Mouse (Mus musculus) CH12.LX (cell line): ENCODE measurements around the gene Omt2b. TPM values are rescaled to one million over a fixed set of nuclear protein-coding genes. Genes with fewer than 3 reads are reported as not detected.

Source experiments
- DNase-seq: peaks from one replicate; pipeline ENCODE4 v3.0.0-alpha.2; 2013; ENCODE audit errors: extremely low read depth
- H3K27ac ChIP-seq: 2 replicates; pipeline ENCODE4 v1.5.1; 2012; ENCODE audit warnings: low read depth, mild to moderate bottlenecking, control low read depth, moderate library complexity; ENCODE audit not compliant: insufficient read depth
- H3K27me3 ChIP-seq: replicated peaks from 2 replicates; pipeline ENCODE3; 2012; ENCODE audit warnings: inconsistent platforms
- H3K36me3 ChIP-seq, 2 experiments: replicated peaks in 1 of 2; 2 replicates each; pipeline versions ENCODE3 to v1.6.1; 2012; ENCODE audit warnings: inconsistent platforms in 1 of 2, low read length in 1 of 2, mild to moderate bottlenecking in 1 of 2, mixed read lengths in 1 of 2, moderate library complexity in 1 of 2; ENCODE audit not compliant: control insufficient read depth in 1 of 2, insufficient read depth in 1 of 2
- H3K4me1 ChIP-seq, 2 experiments: 2 replicates each; pipeline ENCODE4 v1.6.1; 2012; ENCODE audit warnings: inconsistent platforms in 1 of 2, moderate library complexity in 1 of 2; ENCODE audit not compliant: insufficient read depth in 2 of 2, control insufficient read depth in 1 of 2
- H3K4me2 ChIP-seq: 2 replicates; pipeline ENCODE4 v1.6.1; 2012; ENCODE audit warnings: low read depth, mild to moderate bottlenecking, control low read depth; ENCODE audit not compliant: poor library complexity, insufficient read depth, severe bottlenecking
- H3K4me3 ChIP-seq, 3 experiments: fragments of 150-350 bp in 1 of 3; sonication (generic) in 1 of 3; replicated peaks in 1 of 3; 2 replicates each; pipeline versions ENCODE3 to v1.5.1; 2011 to 2012; ENCODE audit warnings: low read depth in 2 of 3, low read length in 2 of 3, mild to moderate bottlenecking in 2 of 3, moderate library complexity in 2 of 3, control low read depth in 1 of 3, improper control_type of control experiment in 1 of 3, inconsistent platforms in 1 of 3, mixed read lengths in 1 of 3; ENCODE audit not compliant: poor library complexity in 1 of 3
- H3K79me2 ChIP-seq: replicated peaks from 2 replicates; pipeline ENCODE4 v1.6.1; 2012; ENCODE audit warnings: mild to moderate bottlenecking, moderate library complexity; ENCODE audit not compliant: control insufficient read depth, poor library complexity, insufficient read depth, severe bottlenecking; ENCODE audit errors: extremely low read depth
- H3K9ac ChIP-seq: 2 replicates; pipeline ENCODE4 v1.6.1; 2012; ENCODE audit warnings: low read depth, mild to moderate bottlenecking, control low read depth, moderate library complexity; ENCODE audit not compliant: insufficient read depth
- H3K9me3 ChIP-seq: replicated peaks from 2 replicates; pipeline ENCODE3; 2012; ENCODE audit warnings: low read length, inconsistent platforms, mixed read lengths
- ELF1 ChIP-seq: IDR thresholded peaks from 2 replicates; pipeline ENCODE4 v1.6.1; 2014; ENCODE audit warnings: low read depth, mild to moderate bottlenecking, inconsistent platforms, low read length, improper control_type of control experiment
- EP300 ChIP-seq: IDR thresholded peaks from 2 replicates; pipeline ENCODE4 v1.6.1; 2011; ENCODE audit warnings: low read length, improper control_type of control experiment
- JUN ChIP-seq: IDR thresholded peaks from 2 replicates; pipeline ENCODE4 v1.6.1; 2011; ENCODE audit warnings: low read depth, mild to moderate bottlenecking, low read length, improper control_type of control experiment, moderate library complexity; ENCODE audit not compliant: insufficient read depth
- MAZ ChIP-seq: IDR thresholded peaks from 2 replicates; pipeline ENCODE4 v1.6.1; 2012; ENCODE audit warnings: low read depth, mild to moderate bottlenecking, inconsistent platforms, low read length, improper control_type of control experiment, moderate library complexity
- MYC ChIP-seq: IDR thresholded peaks from 2 replicates; pipeline ENCODE4 v1.6.1; 2011; ENCODE audit warnings: low read depth, mild to moderate bottlenecking, improper control_type of control experiment, low read length
- NELFE ChIP-seq: IDR thresholded peaks from 2 replicates; pipeline ENCODE4 v1.6.1; 2011; ENCODE audit warnings: low read depth, low read length, improper control_type of control experiment
- RCOR1 ChIP-seq: conservative IDR thresholded peaks from 2 replicates; pipeline ENCODE4 v1.6.1; 2012; ENCODE audit warnings: low read depth, mild to moderate bottlenecking, inconsistent platforms, low read length, improper control_type of control experiment
- SIN3A ChIP-seq: IDR thresholded peaks from 2 replicates; pipeline ENCODE4 v1.6.1; 2012; ENCODE audit warnings: low read length, improper control_type of control experiment, inconsistent platforms
- TBP ChIP-seq: conservative IDR thresholded peaks from 2 replicates; pipeline ENCODE4 v1.6.1; 2011; ENCODE audit warnings: low read depth, low read length, improper control_type of control experiment
- TCF12 ChIP-seq: IDR thresholded peaks from 2 replicates; pipeline ENCODE4 v1.6.1; 2014; ENCODE audit warnings: low read depth, mild to moderate bottlenecking, inconsistent platforms, low read length, improper control_type of control experiment
- UBTF ChIP-seq: IDR thresholded peaks from 2 replicates; pipeline ENCODE4 v1.6.1; 2012; ENCODE audit warnings: low read depth, mild to moderate bottlenecking, inconsistent platforms, low read length, improper control_type of control experiment, moderate library complexity
- USF1 ChIP-seq: IDR thresholded peaks from 2 replicates; pipeline ENCODE4 v1.6.1; 2014; ENCODE audit warnings: low read depth, mild to moderate bottlenecking, inconsistent platforms, low read length, improper control_type of control experiment
- USF2 ChIP-seq: conservative IDR thresholded peaks from 2 replicates; pipeline ENCODE4 v1.6.1; 2011; ENCODE audit warnings: low read depth, low read length, improper control_type of control experiment
- ZC3H11A ChIP-seq: IDR thresholded peaks from 2 replicates; pipeline ENCODE4 v1.6.1; 2012; ENCODE audit warnings: low read depth, mild to moderate bottlenecking, inconsistent platforms, low read length, improper control_type of control experiment
- ZNF384 ChIP-seq: IDR thresholded peaks from 2 replicates; pipeline ENCODE4 v1.6.1; 2012; ENCODE audit warnings: low read depth, low read length, improper control_type of control experiment, inconsistent platforms
- dilution Hi-C: fragments of 300-500 bp; cut with MboI; formaldehyde crosslinking; loops from 2 replicates; pipeline ENCODE4 v1.14.3; 2020; ENCODE audit warnings: low sequenced_read_pairs; ENCODE audit not compliant: extremely low pct_unique_long_range_greater_than_20kb, extremely low pct_ligation_motif_present
- in situ Hi-C: fragments of 300-500 bp; cut with MboI; formaldehyde crosslinking; loops from 3 replicates; pipeline ENCODE4 v1.14.3; 2019; ENCODE audit warnings: low sequenced_read_pairs, low pct_ligation_motif_present, low pct_unique_long_range_greater_than_20kb, mixed read lengths
- polyA plus RNA-seq: library from polyadenylated mRNA; unstranded; fragments of >175 nt; gene quantifications from 2 replicates; pipeline ENCODE4 v1.2.1, GENCODE M21; 2012; ENCODE audit warnings: low read depth; ENCODE audit not compliant: insufficient read length
- total RNA-seq, 2 experiments: library from RNA; depleted of rRNA; stranded (reverse); fragments of 300-350 nt in 1 of 2; fragments of >200 nt in 1 of 2; gene quantifications; 2 replicates each; pipeline ENCODE4 v1.2.3; 2012 to 2014

Omt2b gene
- total and polyA plus RNA-seq, 3 experiments: not detected

GRCm38 (mm10) chr9:78378113-78378785 is 50.9 kb downstream of the Omt2b start, which contains the start of gene Ooep:
Gene Ooep (minus strand): TSS chr9:78378725.
- H3K9ac ChIP-seq: no peak within 1 kb of the TSS
- dilution Hi-C loops: no loop called here
- H3K27ac ChIP-seq: no peak within 1 kb of the TSS
- in situ Hi-C loops: no loop called here
- H3K4me1 ChIP-seq: no peaks in the 10 kb centered on the region
- H3K4me3 ChIP-seq: no peak within 1 kb of the TSS
- H3K36me3 ChIP-seq: no peaks in the 10 kb centered on the region
- no peaks in the 10 kb centered on the region for H3K79me2 ChIP-seq
- TF ChIP-seq NELFE: no peak
- no peak for TF ChIP-seq JUN
- no peak for TF ChIP-seq USF2
- no peak for TF ChIP-seq EP300
- no peak for TF ChIP-seq TBP
- TF ChIP-seq MYC: no peak
- TF ChIP-seq USF1: no peak
- TF ChIP-seq ZC3H11A: no peak
- no peak for TF ChIP-seq TCF12
- no peak for TF ChIP-seq MAZ
- no peak for TF ChIP-seq SIN3A
- TF ChIP-seq ZNF384: no peak
- TF ChIP-seq ELF1: no peak
- no peak for TF ChIP-seq RCOR1
- no peak for TF ChIP-seq UBTF
- no peak within 1 kb of the TSS; the same call in 1 of the 2 replicates for H3K4me2 ChIP-seq
- H3K9me3 ChIP-seq: no peaks in the 10 kb centered on the region
- peaks cover 43% of the 10 kb centered on the region for H3K27me3 ChIP-seq
- DNase-seq: no peak

Other genes with a start within 250 kb of the Omt2b start
- 18.3 and 20.8 TPM in 2 replicates for gene Fbxo9, start 218.5 kb upstream of the Omt2b start, total RNA-seq (2012; rRNA removed)
- gene Fbxo9, start 218.5 kb upstream of the Omt2b start, total RNA-seq (2014; rRNA removed): 24.2 and 25.5 TPM in 2 replicates
- 12.7 and 14.3 TPM in 2 replicates for gene Fbxo9, start 218.5 kb upstream of the Omt2b start, polyA plus RNA-seq
- gene Ick, start 218.4 kb upstream of the Omt2b start, total RNA-seq (2012; rRNA removed): 3.4 and 4.8 TPM in 2 replicates
- gene Ick, start 218.4 kb upstream of the Omt2b start, total RNA-seq (2014; rRNA removed): 4.5 and 5.0 TPM in 2 replicates
- gene Ick, start 218.4 kb upstream of the Omt2b start, polyA plus RNA-seq: 5.4 and 7.1 TPM in 2 replicates
- gene Gsta4, start 144.8 kb upstream of the Omt2b start, total RNA-seq (2012; rRNA removed): 0.50 and 0.85 TPM in 2 replicates
- not detected in 2 replicates for gene Gsta4, start 144.8 kb upstream of the Omt2b start, total RNA-seq (2014; rRNA removed)
- 0.47 and 1.2 TPM in 2 replicates for gene Gsta4, start 144.8 kb upstream of the Omt2b start, polyA plus RNA-seq
- gene Gsta1, start 96.9 kb upstream of the Omt2b start, total RNA-seq (2012; rRNA removed): not detected in 2 replicates
- gene Gsta1, start 96.9 kb upstream of the Omt2b start, total RNA-seq (2014; rRNA removed): not detected in 2 replicates
- gene Gsta1, start 96.9 kb upstream of the Omt2b start, polyA plus RNA-seq: not detected in 2 replicates
- gene Gm3776, start 70.5 kb upstream of the Omt2b start, total RNA-seq (2012; rRNA removed): not detected in 2 replicates
- not detected in 2 replicates for gene Gm3776, start 70.5 kb upstream of the Omt2b start, total RNA-seq (2014; rRNA removed)
- gene Gm3776, start 70.5 kb upstream of the Omt2b start, polyA plus RNA-seq: not detected in 2 replicates
- gene Gm10639, start 37.7 kb upstream of the Omt2b start, total RNA-seq (2012; rRNA removed): not detected in 2 replicates
- gene Gm10639, start 37.7 kb upstream of the Omt2b start, total RNA-seq (2014; rRNA removed): not detected in 2 replicates
- gene Gm10639, start 37.7 kb upstream of the Omt2b start, polyA plus RNA-seq: not detected in 2 replicates
- not detected in 2 replicates for gene Omt2a, start 12.8 kb upstream of the Omt2b start, total RNA-seq (2012; rRNA removed)
- gene Omt2a, start 12.8 kb upstream of the Omt2b start, total RNA-seq (2014; rRNA removed): not detected in 2 replicates
- gene Omt2a, start 12.8 kb upstream of the Omt2b start, polyA plus RNA-seq: not detected in 2 replicates
- gene Gsta2, start 28.2 kb downstream of the Omt2b start, total RNA-seq (2012; rRNA removed): not detected in 2 replicates
- not detected in 2 replicates for gene Gsta2, start 28.2 kb downstream of the Omt2b start, total RNA-seq (2014; rRNA removed)
- not detected in 2 replicates for gene Gsta2, start 28.2 kb downstream of the Omt2b start, polyA plus RNA-seq
- not detected in 2 replicates for gene Dppa5a, start 40.6 kb downstream of the Omt2b start, total RNA-seq (2012; rRNA removed)
- gene Dppa5a, start 40.6 kb downstream of the Omt2b start, total RNA-seq (2014; rRNA removed): not detected in 2 replicates
- gene Dppa5a, start 40.6 kb downstream of the Omt2b start, polyA plus RNA-seq: not detected in 2 replicates
- gene Ooep, start 51.1 kb downstream of the Omt2b start, total RNA-seq (2012; rRNA removed): not detected in 2 replicates
- gene Ooep, start 51.1 kb downstream of the Omt2b start, total RNA-seq (2014; rRNA removed): not detected in 2 replicates
- gene Ooep, start 51.1 kb downstream of the Omt2b start, polyA plus RNA-seq: not detected in 2 replicates
- not detected in 2 replicates for gene Ddx43, start 68.2 kb downstream of the Omt2b start, total RNA-seq (2012; rRNA removed)
- not detected in 2 replicates for gene Ddx43, start 68.2 kb downstream of the Omt2b start, total RNA-seq (2014; rRNA removed)
- not detected in 2 replicates for gene Ddx43, start 68.2 kb downstream of the Omt2b start, polyA plus RNA-seq
- not detected in 2 replicates for gene Cgas, start 115.6 kb downstream of the Omt2b start, total RNA-seq (2012; rRNA removed)
- not detected in 2 replicates for gene Cgas, start 115.6 kb downstream of the Omt2b start, total RNA-seq (2014; rRNA removed)
- not detected in 2 replicates for gene Cgas, start 115.6 kb downstream of the Omt2b start, polyA plus RNA-seq
- gene Mto1, start 120.6 kb downstream of the Omt2b start, total RNA-seq (2012; rRNA removed): 21.5 and 22.9 TPM in 2 replicates
- 21.5 and 22.5 TPM in 2 replicates for gene Mto1, start 120.6 kb downstream of the Omt2b start, total RNA-seq (2014; rRNA removed)
- 13.8 and 14.2 TPM in 2 replicates for gene Mto1, start 120.6 kb downstream of the Omt2b start, polyA plus RNA-seq
- 0.46 and 0.55 TPM in 2 replicates for gene Gm17324, start 121.2 kb downstream of the Omt2b start, total RNA-seq (2012; rRNA removed)
- gene Gm17324, start 121.2 kb downstream of the Omt2b start, total RNA-seq (2014; rRNA removed): not detected in 2 replicates
- not detected in 2 replicates for gene Gm17324, start 121.2 kb downstream of the Omt2b start, polyA plus RNA-seq
- 14,448 and 18,409 TPM in 2 replicates for gene Eef1a1, start 161.6 kb downstream of the Omt2b start, total RNA-seq (2012; rRNA removed)
- 21,026 and 21,314 TPM in 2 replicates for gene Eef1a1, start 161.6 kb downstream of the Omt2b start, total RNA-seq (2014; rRNA removed)
- gene Eef1a1, start 161.6 kb downstream of the Omt2b start, polyA plus RNA-seq: 11,979 and 12,362 TPM in 2 replicates